7 mouse cellular contexts compared by ENCODE assay signal in the genomic region with DNA sequence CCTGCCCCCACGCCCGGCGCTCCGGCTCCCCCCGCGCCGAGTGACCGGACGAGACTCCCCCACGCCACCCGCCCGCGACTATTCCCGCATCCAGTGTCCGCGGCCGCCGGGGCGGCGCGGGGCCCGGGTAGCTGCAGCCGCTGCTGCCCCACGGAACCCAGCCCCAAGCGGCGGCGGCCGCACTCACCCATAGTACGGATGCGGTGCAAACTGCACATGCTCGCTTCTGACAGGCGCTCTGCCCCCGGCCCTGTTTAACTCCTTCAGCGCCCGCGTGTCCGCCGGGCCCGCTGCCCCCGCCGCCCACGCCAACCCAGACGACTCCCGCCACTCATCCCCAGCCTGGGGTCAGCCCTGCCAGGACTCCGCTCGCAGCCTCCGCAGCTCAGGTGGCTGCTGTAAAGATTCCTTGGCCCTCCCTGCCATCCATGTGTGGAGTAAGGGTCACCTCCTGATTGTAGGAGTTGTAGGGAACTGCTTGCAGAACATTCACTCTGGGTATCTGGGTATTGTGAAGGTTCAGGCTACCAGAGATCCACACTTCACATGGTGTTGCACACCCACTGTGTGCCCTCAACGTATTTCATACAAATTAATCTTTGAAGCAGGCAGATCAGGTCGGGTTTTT. TPM values are rescaled to one million over a fixed set of nuclear protein-coding genes. Genes with fewer than 3 reads are reported as not detected.
DNase-seq lines count a peak whose midpoint lies in the region; ATAC-seq lines count a peak whose summit lies in the region.

Gene Tmem229b (minus strand): TSS at position 502 of the 628 bp plus-strand sequence.

- peak within 1 kb of the TSS; percentile 88 for H3K4me2 ChIP-seq in forebrain, embryonic 16.5 days (ENCODE audit: low read length)
- H3K4me2 ChIP-seq in hindbrain, embryonic 14.5 days (replicated peaks) = peak within 1 kb of the TSS; percentile 75

- H3K9ac ChIP-seq in forebrain, embryonic 16.5 days (replicated peaks; ENCODE audit: low read depth, low read length) = peak within 1 kb of the TSS; percentile 90
- peak within 1 kb of the TSS; percentile 89 for H3K9ac ChIP-seq in hindbrain, embryonic 14.5 days

- peak; percentile 96 for ATAC-seq in forebrain, embryonic 16.5 days
- peak; percentile 94 for ATAC-seq in hindbrain, embryonic 14.5 days (ENCODE audit: low FRiP score)

- H3K27ac ChIP-seq in forebrain, embryonic 16.5 days (ENCODE audit: low read length) = peak within 1 kb of the TSS; percentile 84
- H3K27ac ChIP-seq in hindbrain, embryonic 14.5 days = peak within 1 kb of the TSS; percentile 84
- no peak within 1 kb of the TSS for H3K27ac ChIP-seq in macrophage

- no peaks in the 10 kb centered on the region for H3K36me3 ChIP-seq in forebrain, embryonic 16.5 days (ENCODE audit: control insufficient read depth, insufficient read depth)
- H3K36me3 ChIP-seq in hindbrain, embryonic 14.5 days (replicated peaks; ENCODE audit: control insufficient read depth, insufficient read depth) = no peaks in the 10 kb centered on the region
- no peaks in the 10 kb centered on the region for H3K36me3 ChIP-seq in macrophage (ENCODE audit: inconsistent target)

- 1% methylated on average over 49 of the region's 49 CpGs for WGBS in forebrain, embryonic 16.5 days
- under 1% methylated on average over 39 of the region's 49 CpGs for WGBS in hindbrain, embryonic 14.5 days
- WGBS in macrophage (ENCODE audit: missing documents) = 5% methylated on average over 47 of the region's 49 CpGs

- no peaks in the 10 kb centered on the region for H3K9me3 ChIP-seq in forebrain, embryonic 16.5 days (ENCODE audit: control insufficient read depth, low read length)
- H3K9me3 ChIP-seq in hindbrain, embryonic 14.5 days (ENCODE audit: control insufficient read depth, low read length) = no peaks in the 10 kb centered on the region

- H3K4me1 ChIP-seq in forebrain, embryonic 16.5 days (replicated peaks; ENCODE audit: control insufficient read depth, insufficient read depth, low read length) = peaks cover 13% of the 10 kb centered on the region
- H3K4me1 ChIP-seq in hindbrain, embryonic 14.5 days (replicated peaks; ENCODE audit: control insufficient read depth, insufficient read depth, low read length) = peaks cover 17% of the 10 kb centered on the region

- peak; percentile 72 for DNase-seq in MN1 (ENCODE audit: low spot score)
- DNase-seq in cerebellum, adult 11-12 months = peak; percentile 81
- peak; percentile 75 for DNase-seq in hindbrain, embryonic 14.5 days (ENCODE audit: low spot score)
- peak; percentile 39 to 52 for DNase-seq in left cerebral cortex, adult 8-10 months (ENCODE audit: low spot score in 2 of 2)
- peak; percentile 78 for DNase-seq in right cerebral cortex, postnatal 25 days

- H3K27me3 ChIP-seq in forebrain, embryonic 16.5 days (replicated peaks; ENCODE audit: control insufficient read depth, insufficient read depth, low read length) = no peaks in the 10 kb centered on the region
- no peaks in the 10 kb centered on the region for H3K27me3 ChIP-seq in hindbrain, embryonic 14.5 days (ENCODE audit: control insufficient read depth, insufficient read depth, low read length)

- no peaks in the 10 kb centered on the region for H3K79me2 ChIP-seq in macrophage (ENCODE audit: inconsistent target)

- H3K4me3 ChIP-seq in forebrain, embryonic 16.5 days (replicated peaks; ENCODE audit: low read length) = peak within 1 kb of the TSS; percentile 82
- peak within 1 kb of the TSS; percentile 88 for H3K4me3 ChIP-seq in hindbrain, embryonic 14.5 days (replicated peaks; ENCODE audit: low read length)
- peak within 1 kb of the TSS; percentile 54 for H3K4me3 ChIP-seq in macrophage (ENCODE audit: inconsistent target)

RNA-seq across cellular contexts. Expression of gene Tmem229b, which starts in this region (rescaled TPM):
- 62.1 and 66.7 TPM in 2 replicates for polyA plus RNA-seq in forebrain, embryonic 16.5 days (2015; fragmentation: Nextera tagmentation; extraction: Ambion mirVana)
- polyA plus RNA-seq in hindbrain, embryonic 14.5 days (2014; fragmentation: Nextera tagmentation; extraction: Ambion mirVana) = 62.2 and 69.6 TPM in 2 replicates
- 10 to 100 TPM; 26.9 to 30.3 (median 28.3) TPM for total RNA-seq in left cerebral cortex, adult 8-10 months (2022)
- total RNA-seq in macrophage (2018; cell fraction: chromatin; rRNA removed) = 10 to 100 TPM in 17 of 26 experiments, 1 to 10 TPM in 9; 2.4 to 35.4 (median 16.0) TPM
- 10 to 100 TPM; 20.4 to 90.2 (median 55.5) TPM for total RNA-seq in macrophage (2018; cell fraction: cytosol; rRNA removed)
- total RNA-seq in macrophage (2018; cell fraction: nucleus; rRNA removed) = 10 to 100 TPM; 16.1 to 86.3 (median 45.0) TPM
- 32.1 to 68.0 TPM (median 36.0 TPM) in 3 replicates for polyA plus RNA-seq in macrophage (2018)
